Mouse (Mus musculus) embryo, embryonic 10 days (tissue): ENCODE measurements around the gene Ubr4.

Experiments
- DNase-seq: peaks from one replicate; pipeline ENCODE4 v3.0.0-alpha.2; 2015; ENCODE audit warnings: low spot score

Ubr4 gene

DNA sequence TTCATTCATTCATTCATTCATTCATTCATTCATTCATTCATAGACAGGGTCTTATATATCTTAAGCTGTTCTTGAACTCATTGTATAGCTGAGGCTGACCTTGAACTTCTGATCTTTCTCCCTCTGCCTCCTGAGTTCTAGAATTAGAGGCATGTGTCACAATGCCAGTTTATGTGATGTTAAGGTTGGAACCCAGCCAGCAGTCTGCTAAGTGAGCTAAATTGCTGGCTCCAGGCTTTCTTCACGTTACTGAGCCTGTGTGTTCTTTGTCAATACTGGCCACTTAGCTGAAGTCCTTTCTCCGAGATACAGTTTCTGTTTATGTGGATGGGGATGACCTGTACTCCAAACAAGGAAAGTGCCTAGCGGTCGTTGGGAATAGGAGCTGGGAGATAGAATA, 78.5 kb downstream of the Ubr4 start:
- no peak for DNase-seq

DNA sequence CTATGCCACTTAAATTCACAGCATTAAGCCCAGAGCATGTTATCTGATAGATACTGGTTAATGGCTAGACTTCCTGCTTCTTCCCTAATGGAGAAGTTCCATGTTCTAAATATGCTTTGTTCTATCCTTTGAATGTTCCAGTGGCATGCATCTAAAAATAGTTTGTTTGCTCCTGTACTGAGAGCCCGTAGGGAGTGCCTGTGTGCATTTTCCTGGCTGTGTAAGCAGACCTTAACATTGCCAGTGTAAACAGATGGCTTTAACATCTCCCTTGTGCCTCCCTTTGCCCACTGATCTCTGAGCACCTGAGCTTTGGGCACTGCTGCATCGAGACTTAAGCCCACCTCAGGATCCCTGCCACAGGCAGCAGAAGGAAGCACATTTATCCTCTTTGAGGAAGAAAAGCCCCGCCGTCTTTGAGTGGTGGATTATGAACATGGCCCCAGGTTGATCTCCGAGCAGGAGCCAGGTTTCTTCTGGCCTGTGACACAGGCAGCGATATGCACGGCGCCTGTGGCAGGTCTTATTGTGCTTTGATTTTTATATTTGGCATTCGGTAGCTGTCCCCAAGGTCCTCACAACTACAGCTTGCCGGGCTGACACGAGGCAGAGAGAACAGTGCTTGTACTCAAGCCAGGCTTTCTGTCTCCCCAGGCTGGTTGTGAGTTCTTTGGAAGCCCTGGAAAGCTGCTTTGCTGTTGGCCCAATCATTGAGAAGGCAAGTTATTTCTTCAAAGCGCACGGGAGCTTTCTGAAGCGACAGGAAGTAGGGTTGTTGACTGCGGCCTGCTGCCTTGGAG, 80.8 kb downstream of the Ubr4 start:
- DNase-seq, result no peak

DNA sequence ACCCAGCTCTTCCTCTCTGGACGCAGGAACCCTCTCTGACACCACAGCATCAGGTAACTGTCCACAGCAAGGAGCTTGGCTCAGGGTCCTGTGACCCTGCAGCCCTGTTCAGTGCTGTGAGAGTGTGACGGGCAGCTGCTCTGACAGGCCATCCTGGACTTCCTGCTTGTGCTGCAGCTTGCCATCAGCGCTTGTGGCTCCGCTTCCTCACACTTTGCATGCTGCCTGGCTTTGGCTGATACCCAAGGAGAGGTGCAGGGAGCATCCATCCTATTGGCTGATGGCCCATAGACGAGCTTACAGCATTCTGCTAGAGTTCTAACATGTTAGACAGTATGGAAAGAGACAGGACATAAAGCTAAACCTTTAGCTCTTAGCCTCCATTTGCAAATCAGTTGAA, 88.8 kb downstream of the Ubr4 start:
- DNase-seq, result no peak

DNA sequence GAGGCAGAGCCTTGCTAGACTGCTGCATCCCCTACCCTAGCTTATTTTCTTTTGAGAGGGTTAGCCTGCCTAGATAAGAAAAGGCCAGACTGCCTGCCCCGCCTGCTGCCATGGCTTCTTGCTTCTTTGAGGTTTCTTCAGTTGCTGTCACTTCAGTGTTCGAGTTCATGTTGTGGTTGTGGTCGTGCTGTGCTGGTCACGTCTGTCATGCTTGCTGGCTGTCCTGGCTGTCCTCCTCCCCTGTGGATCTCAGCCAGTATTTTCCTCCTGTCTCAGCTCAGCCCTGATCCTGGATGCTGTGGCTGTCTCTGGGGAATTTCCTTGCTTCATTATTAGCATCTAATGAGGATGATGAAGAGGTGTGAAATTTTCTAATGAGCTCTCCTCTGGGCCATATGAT, 89.4 kb downstream of the Ubr4 start:
- no peak for DNase-seq

DNA sequence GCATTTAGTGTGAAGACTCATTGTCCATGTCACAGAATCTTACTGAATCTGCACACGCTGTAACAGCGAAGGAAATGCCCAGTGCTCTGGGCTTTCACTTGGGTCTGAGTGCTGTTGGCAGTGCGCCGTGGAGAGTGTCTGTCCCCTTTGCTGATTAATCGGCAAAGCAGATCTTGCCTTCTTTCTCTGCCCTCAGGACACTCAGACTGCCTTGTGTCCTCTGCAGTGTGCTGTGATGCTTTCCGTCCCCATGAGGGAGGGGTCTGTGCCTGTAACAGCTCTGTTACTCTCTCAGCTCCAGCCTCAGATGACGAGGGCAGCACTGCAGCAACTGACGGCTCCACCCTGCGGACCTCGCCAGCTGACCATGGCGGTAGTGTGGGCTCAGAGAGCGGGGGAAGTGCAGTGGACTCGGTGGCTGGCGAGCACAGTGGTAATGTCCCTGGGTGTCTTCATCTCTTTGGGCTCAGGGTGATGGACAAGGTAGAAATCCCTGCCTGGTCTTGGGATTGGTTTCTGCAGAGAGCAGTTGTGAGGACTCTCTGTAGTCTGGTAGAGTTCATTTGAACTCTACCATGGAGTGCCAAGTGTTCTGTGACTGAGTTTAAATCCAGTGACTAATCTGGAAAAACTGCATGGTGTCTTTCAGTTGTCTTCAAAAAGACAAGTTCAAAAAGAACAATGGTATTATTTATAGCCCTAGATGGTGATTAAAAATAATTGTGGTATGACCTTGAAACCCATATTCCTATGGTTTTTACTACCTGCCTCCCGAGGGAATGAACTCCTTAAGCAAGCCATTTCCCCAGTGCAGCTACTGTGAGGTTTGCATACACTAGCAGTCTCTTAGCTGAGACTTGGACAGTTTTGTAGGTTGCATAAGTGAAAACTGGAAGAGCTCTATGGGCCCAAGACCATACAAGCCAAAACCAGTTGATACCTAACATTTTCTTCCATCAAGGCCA, 90.3 kb downstream of the Ubr4 start:
- no peak for DNase-seq

DNA sequence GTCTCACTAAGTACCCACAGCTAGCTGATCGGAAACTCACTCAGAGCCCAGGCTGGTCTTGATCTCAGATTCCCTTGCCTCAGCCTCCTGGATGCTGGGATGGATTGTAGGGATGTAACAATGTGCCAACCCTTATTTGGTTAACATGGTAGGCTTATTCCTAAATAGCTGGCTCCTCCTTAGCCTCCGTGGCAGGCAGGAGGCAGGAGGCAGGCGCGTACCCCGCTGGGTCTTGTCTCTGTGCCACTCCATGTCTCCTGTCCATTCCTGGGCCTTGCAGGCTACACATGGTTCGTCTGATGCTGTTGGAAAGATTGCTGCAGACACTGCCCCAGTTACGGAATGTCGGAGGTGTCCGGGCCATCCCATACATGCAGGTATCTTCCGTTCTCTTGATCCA, 91.9 kb downstream of the Ubr4 start:
- DNase-seq, result no peak

DNA sequence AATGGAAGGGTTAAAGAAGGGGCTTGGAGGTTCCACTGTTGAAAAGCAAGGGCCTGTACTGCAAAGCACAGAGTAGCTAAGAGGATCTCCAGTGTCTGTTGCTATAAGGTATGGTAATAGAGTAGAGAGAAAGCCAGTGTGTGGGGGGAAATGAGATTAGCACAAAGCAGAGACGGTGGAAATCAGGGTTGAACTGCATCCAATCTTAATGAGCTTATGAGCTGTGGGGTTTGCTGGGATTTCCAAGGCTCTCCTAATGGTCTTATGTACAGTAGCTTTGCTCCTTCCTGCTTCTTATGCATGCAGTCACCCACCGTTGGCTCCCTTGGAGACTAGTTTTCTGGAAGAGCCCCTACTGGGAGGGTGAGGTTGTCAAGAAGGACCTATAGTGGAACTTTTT, 93.8 kb downstream of the Ubr4 start:
- DNase-seq, result no peak

DNA sequence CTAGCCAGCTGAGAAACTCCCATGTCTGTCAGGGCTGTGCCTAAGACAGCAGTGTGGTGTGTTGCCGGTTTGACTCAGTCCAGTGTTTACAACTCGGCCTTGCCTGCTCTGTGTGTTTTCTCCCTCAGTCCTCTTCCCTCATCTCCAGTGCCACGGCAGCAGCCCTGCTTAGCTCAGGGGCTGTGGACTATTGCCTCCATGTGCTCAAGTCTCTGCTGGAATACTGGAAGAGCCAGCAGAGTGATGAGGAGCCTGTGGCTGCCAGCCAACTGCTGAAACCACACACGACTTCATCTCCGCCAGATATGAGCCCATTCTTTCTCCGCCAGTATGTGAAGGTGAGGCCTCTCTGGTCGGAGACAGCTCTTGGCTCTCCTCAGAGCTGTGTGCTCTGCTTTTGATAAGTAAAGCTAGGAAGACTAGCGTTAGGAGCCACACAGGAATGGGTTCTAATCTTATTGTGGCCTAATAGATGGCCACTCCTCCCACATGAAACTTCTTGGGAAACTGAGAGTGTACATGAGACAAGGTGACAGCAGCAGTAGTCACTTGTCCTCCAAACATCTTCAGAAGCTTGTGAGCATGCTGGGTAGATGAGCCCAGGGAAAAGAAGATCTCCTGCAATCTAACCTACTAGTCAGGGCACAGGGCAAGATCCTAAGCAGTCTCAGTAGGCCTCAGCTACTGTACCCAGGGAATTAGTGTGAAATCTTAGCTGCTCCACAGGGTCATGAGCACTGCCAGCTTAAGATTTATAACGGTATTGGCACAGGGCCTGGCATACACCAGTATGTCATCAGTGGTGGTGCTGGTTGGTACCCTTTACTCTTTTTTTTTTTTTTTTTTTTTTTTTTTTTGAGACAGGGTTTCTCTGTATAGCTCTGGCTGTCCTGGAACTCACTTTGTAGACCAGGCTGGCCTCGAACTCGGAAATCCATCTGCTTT, 94.6 kb downstream of the Ubr4 start:
- DNase-seq, result no peak

DNA sequence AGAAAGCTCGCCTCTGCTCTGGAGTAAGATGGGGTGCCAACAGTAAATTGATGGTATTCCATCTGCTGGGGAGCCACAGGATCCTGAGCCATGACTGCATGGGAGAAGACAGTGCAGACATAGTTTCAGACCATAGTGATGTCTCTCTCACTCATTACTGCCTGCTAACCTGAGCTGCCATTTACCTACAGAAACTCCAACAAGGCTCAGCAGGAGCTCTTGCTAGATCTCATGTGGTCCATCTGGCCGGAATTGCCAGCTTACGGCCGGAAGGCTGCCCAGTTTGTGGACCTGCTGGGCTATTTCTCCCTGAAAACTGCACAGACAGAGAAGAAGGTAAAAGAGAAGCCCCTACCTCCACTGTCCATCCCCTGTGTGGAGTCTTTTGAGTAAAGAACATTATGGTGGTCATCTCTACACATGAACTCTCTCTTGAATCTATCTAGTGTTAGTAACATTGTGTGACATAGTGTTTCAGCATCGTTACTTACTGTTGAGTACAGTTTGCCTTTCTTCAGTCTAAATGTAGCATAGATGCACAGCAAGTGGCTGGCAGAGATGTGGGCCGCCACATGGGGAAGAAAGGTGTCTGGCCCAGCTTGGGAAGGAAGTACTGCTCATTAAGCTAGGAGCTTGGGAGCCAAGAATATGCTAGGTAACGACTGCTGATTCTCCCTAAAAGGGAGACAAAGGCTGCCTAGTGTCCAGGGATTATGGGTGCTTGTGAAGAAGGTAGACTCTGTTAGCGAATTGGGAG, 100.7 kb downstream of the Ubr4 start:
- DNase-seq, result no peak

DNA sequence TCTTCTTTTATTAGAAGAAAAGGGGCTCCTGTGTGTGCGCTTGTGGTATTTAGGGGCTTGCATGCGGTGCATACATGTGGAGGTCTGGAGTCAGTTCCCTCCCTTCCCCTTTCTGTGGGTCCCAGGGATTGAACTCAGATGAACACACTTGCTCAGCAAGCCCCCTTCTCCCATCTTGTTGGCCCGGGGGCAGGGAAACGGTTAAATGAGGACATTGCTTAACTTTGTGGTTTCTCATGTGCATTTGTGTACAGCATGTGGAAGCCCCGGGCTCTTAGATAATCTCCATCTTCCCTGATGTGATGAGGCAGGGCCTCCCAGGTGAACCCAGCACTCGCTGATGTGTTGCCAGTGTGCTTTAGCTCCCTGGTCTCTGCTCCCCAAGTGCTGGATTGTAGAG, 101.9 kb downstream of the Ubr4 start:
- DNase-seq, result no peak

DNA sequence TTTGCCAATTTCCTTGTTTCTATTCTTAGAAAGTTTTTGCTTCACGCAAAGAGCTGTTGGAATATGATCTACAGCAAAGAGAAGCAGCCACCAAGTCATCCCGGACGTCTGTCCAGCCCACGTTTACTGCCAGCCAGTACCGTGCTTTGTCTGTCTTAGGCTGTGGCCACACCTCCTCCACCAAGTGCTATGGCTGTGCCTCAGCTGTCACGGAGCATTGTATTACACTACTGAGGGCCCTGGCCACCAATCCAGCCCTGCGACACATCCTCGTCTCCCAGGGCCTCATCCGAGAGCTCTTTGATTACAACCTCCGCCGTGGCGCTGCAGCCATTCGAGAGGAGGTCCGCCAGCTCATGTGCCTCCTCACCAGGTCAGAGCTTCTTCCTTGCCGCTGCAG, 107.6 kb downstream of the Ubr4 start:
- no peak for DNase-seq

DNA sequence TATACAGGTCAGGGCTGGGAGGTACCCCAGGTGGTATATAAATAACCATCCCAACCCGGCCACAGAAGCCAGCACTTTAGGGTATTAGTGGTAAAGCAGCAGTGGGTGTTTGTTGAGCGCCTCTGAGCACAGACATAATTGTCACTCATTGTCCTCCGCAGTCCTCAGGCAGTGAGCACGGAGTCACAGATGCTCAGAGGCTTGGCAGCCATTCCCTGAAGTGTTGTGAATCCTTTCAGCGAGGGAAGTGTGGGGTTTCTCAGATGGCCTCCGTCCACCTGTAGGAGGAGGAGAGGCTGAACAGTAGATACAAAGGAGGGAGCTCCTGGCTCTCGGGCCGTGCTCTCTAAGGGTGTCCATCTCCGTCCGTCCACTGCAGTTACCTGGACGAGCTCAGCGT, 111.8 kb downstream of the Ubr4 start:
- DNase-seq, result no peak

DNA sequence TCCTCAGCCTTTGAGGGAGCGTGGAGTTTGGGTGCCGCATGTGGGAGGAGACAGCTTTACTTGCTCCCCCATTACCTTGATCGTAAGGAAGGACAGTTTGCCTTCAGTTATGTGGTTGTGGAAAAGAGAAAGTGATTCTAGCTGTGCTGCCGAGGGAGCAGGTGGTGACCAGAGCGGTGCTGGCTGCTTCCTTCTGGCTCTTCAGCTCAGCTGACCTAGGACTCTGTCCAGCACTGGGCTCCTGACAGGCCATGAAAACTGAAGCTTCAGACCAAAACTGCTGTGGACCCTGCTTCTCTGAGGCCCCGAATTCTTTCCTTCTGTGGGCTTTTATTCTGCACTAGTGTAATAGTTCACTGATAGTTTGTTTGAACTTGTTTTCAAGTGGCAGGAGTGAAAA, 114.1 kb downstream of the Ubr4 start:
- DNase-seq, result no peak

DNA sequence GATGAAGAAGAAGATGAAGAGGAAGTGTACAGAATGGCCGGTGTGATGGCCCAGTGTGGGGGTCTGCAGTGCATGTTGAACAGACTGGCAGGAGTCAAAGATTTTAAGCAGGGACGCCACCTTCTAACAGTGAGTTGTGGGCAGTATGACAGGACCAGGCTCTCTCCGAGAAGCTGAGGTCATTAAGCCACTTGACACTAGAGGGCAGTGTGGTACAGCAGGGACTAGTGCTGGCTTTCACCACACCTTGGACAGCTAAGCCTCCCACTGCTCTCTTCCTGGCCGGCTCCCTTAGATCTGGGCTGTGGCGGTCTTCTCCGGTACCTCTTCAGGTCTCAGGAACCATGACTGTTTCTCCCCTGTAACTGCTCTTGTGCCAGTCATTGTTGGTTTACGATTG, 117.8 kb downstream of the Ubr4 start:
- peak; percentile 90 for DNase-seq

DNA sequence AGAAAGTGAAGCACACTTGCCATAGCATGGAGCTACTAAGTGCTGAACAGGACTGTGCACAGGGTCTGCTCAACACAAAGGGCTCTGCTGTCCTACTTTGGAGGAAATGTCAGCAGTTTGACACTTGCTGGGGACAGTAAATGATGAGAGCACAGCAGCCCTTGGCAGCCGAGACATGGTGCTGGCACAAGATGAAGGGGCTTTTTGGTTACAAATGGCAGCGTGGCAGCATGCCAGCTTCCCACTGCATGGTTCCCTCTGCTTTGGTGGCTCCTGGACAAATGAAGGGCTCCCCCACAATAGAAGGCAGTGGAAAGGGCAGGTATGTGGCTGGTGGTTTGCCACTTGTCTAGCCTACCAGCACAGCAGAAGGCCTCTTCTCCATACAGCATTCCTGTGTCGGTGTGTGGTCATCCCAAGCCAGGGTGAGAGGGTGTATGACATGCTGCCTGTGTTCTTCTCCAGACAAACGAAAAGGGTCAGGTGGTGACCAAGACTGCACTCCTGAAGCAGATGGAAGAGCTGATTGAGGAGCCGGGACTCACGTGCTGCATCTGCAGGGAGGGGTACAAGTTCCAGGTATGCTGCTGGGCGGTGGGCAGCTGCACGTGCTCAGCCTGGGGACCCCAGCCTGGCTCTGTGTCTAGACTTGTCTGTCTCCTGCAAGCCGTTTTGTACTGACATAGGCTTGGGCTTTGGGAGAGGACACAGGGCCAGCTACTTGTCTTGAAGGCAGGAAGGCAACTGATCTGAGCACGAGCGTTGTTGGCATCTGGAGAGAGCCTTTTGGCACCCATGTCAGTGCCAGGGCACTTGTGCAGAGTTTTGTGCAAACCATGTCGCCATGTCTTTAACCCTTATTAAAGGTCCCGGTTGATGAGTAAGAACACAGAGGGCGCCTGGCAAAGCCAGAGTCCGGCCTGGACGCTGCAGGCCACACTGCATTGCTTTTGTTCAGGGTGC, 124.5 kb downstream of the Ubr4 start:
- DNase-seq, result no peak

DNA sequence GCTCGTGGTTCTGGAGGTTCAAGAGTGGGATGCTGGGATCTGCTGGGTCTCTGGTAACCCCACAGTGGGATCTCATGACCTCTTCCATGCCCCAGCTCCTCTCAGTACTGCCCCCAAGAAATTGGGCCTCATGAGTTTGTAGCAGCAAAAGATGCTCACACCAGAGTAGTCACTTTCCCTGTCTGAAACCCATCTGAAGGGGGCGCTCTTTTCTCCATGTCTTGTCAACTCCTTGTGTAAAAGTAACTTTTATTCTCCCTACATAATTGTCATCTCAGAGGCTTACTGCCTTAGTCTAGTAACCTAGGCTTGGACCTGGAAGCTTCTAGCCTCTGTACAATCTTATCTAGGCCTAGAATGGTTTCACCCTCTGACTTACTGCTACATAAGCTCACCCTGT, 125.6 kb downstream of the Ubr4 start:
- DNase-seq, result no peak

DNA sequence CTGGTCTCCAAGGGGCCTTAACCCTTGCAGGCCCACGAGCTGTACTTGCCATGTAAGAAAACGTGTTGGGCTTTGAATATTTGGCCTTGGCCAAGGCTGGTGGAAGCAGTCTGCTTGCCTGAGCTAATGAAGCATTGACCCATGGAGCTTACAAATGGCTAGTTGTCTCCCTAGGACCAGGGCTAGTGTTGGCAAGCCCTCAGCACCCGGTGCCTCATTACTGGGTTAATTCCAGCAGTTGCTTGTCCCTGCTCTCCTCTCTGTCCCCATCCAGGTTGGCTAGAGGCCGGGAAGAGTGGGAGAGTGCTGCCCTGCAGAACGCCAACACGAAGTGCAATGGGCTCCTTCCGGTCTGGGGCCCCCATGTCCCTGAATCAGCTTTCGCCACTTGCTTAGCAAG, 126.8 kb downstream of the Ubr4 start:
- DNase-seq, result no peak

DNA sequence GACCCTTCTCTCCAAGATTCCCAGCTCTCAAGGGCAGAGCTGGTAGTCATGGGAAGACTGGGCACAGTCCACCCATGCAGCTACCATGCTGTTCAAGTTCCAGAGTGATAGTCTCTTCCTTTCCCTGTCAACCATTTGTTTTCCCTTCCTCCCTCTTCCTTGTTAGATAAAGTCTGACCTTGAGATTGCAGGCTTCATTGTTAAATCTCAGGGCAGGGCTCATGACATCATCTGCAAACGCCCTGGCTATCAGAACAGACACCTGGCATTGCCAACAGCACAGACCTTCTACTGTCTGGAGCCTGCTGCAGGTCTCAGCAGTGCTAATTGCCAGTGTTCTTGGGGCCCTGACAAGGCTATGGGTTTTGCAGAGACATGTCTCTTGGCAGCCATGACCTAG, 129.0 kb downstream of the Ubr4 start:
- no peak for DNase-seq

DNA sequence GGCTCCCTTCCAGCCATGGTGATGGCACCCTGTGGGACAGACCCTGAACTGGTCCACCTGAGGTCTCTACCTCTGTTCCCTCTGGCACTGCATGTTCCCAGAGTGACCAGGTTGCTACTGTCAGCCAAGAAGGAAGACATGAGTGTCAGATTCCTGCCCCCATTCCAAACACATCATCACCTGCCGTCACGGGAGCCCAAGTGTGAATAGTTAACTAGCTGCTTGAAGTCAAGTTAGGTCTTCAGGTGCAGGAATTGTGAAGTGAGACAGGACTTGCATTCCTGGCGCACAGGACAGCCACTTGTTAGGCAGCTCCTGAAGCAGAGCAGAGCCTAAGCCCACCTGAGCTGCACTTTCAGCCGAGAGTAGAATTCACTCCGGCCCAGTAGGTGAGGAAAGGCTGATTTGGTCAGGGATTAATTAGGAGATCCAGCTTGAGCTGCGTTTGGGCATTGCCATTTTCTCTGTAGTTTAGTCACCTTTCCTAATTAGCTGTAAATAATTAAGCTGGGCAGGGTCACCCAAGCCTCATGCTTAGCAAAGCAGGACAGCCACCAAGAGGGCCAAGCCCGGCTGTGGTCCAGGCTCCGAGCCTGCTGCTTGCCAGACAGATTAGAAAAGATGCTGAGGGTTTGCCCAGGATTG, 131.2 kb downstream of the Ubr4 start:
- DNase-seq, result no peak

DNA sequence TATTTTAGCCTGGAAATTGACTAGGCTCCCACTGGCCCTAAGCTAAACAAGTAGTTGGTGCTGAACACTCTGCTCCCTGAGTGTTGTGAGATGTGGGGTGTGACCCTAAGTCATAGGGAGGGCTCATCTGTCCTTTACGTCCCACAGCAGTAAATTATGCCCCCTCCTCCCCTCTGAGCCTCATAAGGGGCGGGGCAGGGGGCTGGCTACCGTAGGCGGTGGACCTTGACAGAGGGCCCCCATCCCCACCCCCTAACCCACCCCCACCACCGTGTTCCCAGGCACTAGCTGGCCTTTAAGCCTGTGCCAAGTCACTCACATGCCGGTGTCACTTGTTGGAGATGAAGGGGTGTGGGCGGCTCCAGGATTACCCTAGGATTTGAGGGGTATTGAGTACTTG, 132.1 kb downstream of the Ubr4 start:
- DNase-seq, result no peak
